Mouse (Mus musculus) kidney, postnatal 0 days (tissue): ENCODE results near the gene Git2. TPM values are rescaled to one million over a fixed set of nuclear protein-coding genes. Genes with fewer than 3 reads are reported as not detected.

Experiments
- ATAC-seq: fragments of 200-750 bp; cut with Nextera tagmentation; replicated peaks from 2 replicates; pipeline ENCODE4 v1.8.0; 2017; ENCODE audit warnings: low read depth, moderate number of reproducible peaks, moderate TSS enrichment, moderate library complexity; ENCODE audit not compliant: low FRiP score
- DNase-seq: peaks from one replicate; pipeline ENCODE4 v3.0.0-alpha.2; 2016; ENCODE audit warnings: low spot score
- H3K27ac ChIP-seq: fragments of 300-500 bp; sonication (generic); 2 replicates; pipeline ENCODE4 v1.5.1; 2014; ENCODE audit warnings: mild to moderate bottlenecking
- H3K27me3 ChIP-seq: fragments of 300-500 bp; sonication (generic); 2 replicates; pipeline ENCODE4 v1.6.1; 2014; ENCODE audit warnings: low read length, mixed read lengths; ENCODE audit not compliant: insufficient read depth
- H3K36me3 ChIP-seq: fragments of 300-500 bp; sonication (generic); 2 replicates; pipeline ENCODE4 v1.6.1; 2014; ENCODE audit warnings: low read length, mixed read lengths; ENCODE audit not compliant: insufficient read depth
- H3K4me1 ChIP-seq: fragments of 300-500 bp; sonication (generic); replicated peaks from 2 replicates; pipeline ENCODE4 v1.6.1; 2014; ENCODE audit warnings: antibody characterized with exemption, low read length, mixed read lengths; ENCODE audit not compliant: insufficient read depth
- H3K4me2 ChIP-seq: fragments of 300-500 bp; sonication (generic); 2 replicates; pipeline ENCODE4 v1.6.1; 2014; ENCODE audit warnings: mild to moderate bottlenecking, low read length, moderate library complexity, mixed read lengths
- H3K4me3 ChIP-seq: fragments of 300-500 bp; sonication (generic); replicated peaks from 2 replicates; pipeline ENCODE4 v1.5.1; 2014; ENCODE audit warnings: low read depth, low read length
- H3K9ac ChIP-seq: fragments of 300-500 bp; sonication (generic); 2 replicates; pipeline ENCODE4 v1.6.1; 2014; ENCODE audit warnings: low read depth, low read length
- H3K9me3 ChIP-seq: fragments of 300-500 bp; sonication (generic); replicated peaks from 2 replicates; pipeline ENCODE4 v1.6.1; 2016; ENCODE audit warnings: low read length, inconsistent platforms, mixed read lengths
- CTCF ChIP-seq: IDR thresholded peaks from 2 replicates; pipeline ENCODE4 v1.5.1; 2016; ENCODE audit warnings: antibody characterized with exemption, low read depth, mild to moderate bottlenecking, moderate library complexity
- WGBS: fragments of 180-500 bp; shearing (Covaris S2); extraction: QIAGEN DNeasy Blood & Tissue Kit; methylation state at CpG from one replicate; pipeline ENCODE4 v1.1.7; 2014; 5-methylcytosine and 5-hydroxymethylcytosine counted together
- polyA plus RNA-seq: library from polyadenylated mRNA; unstranded; fragments of >200 nt; fragmentation: Nextera tagmentation; extraction: Ambion mirVana; gene quantifications from 2 replicates; pipeline ENCODE4 v1.2.1, GENCODE M21; 2015

Gene Git2
- polyA plus RNA-seq, 1 experiment from 2014 or later = 25.8 TPM

DNA sequence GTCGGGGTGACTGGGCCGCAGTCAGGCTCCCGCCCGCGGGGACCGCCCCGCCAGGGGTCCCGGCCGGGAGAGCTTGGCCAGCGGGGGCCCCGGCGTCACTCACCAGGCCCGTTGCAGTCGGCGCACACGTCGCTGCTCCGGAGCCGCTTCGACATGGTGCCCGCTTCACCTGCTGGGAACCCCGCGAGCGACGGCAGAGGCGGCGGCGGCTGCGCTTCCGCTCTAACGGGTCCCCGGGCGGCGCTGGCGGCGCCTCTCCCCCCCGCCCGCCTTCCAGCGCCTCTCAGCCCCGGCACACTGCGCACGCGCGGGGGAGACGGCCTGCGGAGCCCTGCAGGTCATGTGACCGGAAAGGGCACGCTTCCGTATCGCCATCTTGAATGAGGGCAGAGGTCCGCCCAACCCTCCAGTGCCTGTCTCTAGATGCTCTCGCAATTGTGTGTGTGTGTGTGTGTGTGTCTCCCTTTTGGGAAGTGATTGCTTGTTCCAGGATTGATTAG lies 2.1 kb downstream of the Git2 start:
- DNase-seq (peak; percentile 98), ATAC-seq (peak; percentile 76)
- 0 out of 2 replicates have a peak, but pooled peaks cover 4% of the 10 kb centered on the region for H3K4me1 ChIP-seq
- no peak for TF ChIP-seq CTCF
- H3K4me3 ChIP-seq = peak overlapping the region; percentile 99
- peak overlapping the region; percentile 94 for H3K9ac ChIP-seq
- peak overlapping the region; percentile 92 for H3K27ac ChIP-seq
- H3K4me2 ChIP-seq = peak overlapping the region; percentile 95
- no peaks in the 10 kb centered on the region for H3K36me3 ChIP-seq
- 0% methylated on average over 45 of the region's 52 CpGs for WGBS
- H3K9me3 ChIP-seq = no peaks in the 10 kb centered on the region
- no peaks in the 10 kb centered on the region for H3K27me3 ChIP-seq

DNA sequence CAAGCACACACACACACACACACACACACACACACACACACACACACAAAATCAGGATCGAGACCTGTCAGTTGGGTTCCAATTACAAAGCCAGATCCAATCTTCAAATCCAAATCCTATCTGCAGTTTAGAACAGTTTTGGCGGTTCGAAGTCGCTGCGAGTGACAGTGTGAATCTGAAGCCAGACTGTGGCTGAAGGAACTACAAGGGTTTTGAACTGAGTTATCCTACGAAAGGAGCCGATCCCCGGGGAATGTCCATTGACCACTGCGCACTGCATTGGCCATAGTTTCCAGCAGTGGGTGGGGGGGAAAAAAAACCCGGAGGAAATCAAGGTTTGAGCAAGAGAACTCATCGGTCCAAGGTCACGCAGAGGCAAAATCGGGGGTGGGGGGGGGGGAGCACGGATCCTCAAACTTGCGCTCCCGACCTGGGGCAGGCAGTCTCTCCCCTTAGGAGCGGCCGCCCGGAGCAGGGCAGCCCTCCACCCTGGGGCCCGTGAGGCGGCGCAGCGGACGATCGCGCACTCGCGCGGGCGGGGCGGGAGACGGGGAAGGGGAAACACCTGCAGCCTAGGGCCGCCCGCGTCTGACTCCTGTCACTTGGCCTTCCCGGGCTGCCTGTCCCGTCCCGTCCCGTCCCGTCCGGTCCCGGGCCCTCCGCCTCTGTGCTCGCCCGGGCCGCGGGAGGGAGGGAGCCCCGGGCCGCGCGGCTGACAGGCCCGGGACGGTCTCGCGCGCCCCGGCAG lies 2.7 kb downstream of the Git2 start:
- Histone ChIP-seq H3K9ac (peak overlapping the region; percentile 94), H3K27me3 (no peaks in the 10 kb centered on the region), H3K27ac (peak overlapping the region; percentile 92), H3K4me2 (peak overlapping the region; percentile 95), H3K4me1 (0 out of 2 replicates have a peak, but pooled peaks cover 4% of the 10 kb centered on the region), H3K9me3 (no peaks in the 10 kb centered on the region), H3K4me3 (peak overlapping the region; percentile 99), H3K36me3 (no peaks in the 10 kb centered on the region)
- ATAC-seq (peak; percentile 41), DNase-seq (peak; percentile 47)
- under 1% methylated on average over 55 of the region's 57 CpGs for WGBS
- no peak for TF ChIP-seq CTCF

DNA sequence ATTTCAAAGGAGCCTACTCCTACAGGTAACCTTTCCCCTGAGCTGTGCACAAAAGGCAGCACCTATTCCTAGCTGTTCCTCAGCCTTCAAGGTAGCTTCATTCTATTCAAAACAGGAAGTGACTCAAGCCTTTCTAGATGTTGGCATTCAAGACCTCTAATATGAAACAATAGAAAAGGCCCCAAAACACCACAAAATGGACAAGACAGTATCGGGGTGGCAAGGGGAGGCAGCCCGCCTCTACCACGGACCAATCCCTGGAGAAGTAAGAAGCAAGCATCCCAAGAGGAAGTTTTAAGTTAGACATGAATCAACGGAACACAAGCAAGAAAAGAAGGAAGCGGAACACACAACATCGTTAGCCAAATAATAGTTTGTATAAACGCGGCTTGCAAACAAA lies 3.5 kb downstream of the Git2 start:
- H3K36me3 ChIP-seq = no peaks in the 10 kb centered on the region
- no peak overlapping the region for H3K27ac ChIP-seq
- WGBS = 68% methylated on average over 8 of the region's 8 CpGs
- ATAC-seq (no peak), DNase-seq (no peak)
- H3K4me3 ChIP-seq = peak overlapping the region; percentile 99; the same call in 1 of the 2 replicates
- TF ChIP-seq CTCF = no peak
- H3K4me2 ChIP-seq = peak overlapping the region; percentile 95
- 0 out of 2 replicates have a peak, but pooled peaks cover 4% of the 10 kb centered on the region for H3K4me1 ChIP-seq
- H3K9me3 ChIP-seq = no peaks in the 10 kb centered on the region
- no peaks in the 10 kb centered on the region for H3K27me3 ChIP-seq
- H3K9ac ChIP-seq = no peak overlapping the region

DNA sequence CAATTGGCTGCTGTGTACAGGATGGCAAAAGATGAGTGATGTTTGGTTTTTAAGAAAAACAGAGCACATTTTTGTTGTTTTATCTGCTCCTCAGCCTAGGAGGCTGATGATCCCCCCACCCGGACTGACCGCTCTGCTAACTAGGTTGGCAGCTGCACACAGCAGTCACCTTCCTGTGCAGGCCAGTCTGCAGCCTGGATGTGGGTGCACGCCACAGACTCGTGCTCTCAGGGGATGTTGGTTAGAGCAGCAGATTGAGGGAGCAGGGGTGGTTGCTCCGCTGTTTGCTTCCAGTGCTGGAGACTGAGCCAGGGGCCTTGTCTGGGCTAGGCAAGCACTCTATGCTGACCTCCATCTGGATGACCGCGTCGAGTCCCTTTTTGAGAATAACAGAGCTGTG lies 5.5 kb downstream of the Git2 start:
- no peaks in the 10 kb centered on the region for H3K27me3 ChIP-seq
- H3K9me3 ChIP-seq = no peaks in the 10 kb centered on the region
- WGBS = 95% methylated on average over 8 of the region's 8 CpGs
- H3K27ac ChIP-seq = no peak overlapping the region
- H3K4me3 ChIP-seq = no peak overlapping the region
- TF ChIP-seq CTCF = no peak
- 0 out of 2 replicates have a peak, but pooled peaks cover 10% of the 10 kb centered on the region for H3K36me3 ChIP-seq
- DNase-seq (no peak), ATAC-seq (no peak)
- H3K4me1 ChIP-seq = 0 out of 2 replicates have a peak, but pooled peaks cover 4% of the 10 kb centered on the region
- no peak overlapping the region for H3K4me2 ChIP-seq
- H3K9ac ChIP-seq = no peak overlapping the region

DNA sequence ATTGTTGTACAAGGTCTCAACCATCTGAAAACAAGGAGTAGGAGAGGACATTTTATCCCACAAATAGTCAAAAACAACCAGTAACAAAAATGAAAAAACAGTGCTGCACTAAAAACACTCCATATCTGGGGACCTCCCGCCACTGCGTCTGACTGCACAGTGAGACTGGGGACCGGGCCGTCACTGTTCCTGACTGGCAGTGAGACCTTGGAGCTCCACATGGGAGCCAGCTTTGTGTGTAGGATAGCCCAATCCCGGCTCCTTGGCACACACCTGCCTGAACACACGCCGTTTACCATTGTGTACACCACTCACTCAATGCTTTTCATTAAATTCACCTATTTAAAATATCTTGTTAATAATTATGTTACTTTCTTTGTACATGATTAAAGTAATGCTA lies 8.1 kb downstream of the Git2 start:
- Histone ChIP-seq H3K27me3 (no peaks in the 10 kb centered on the region), H3K9ac (no peak overlapping the region), H3K27ac (no peak overlapping the region), H3K36me3 (peaks cover 28% of the 10 kb centered on the region), H3K9me3 (no peaks in the 10 kb centered on the region), H3K4me1 (0 out of 2 replicates have a peak, but pooled peaks cover 3% of the 10 kb centered on the region), H3K4me2 (no peak overlapping the region), H3K4me3 (no peak overlapping the region)
- no peak for TF ChIP-seq CTCF
- 88% methylated on average over 7 of the region's 7 CpGs for WGBS
- ATAC-seq (no peak), DNase-seq (no peak)

DNA sequence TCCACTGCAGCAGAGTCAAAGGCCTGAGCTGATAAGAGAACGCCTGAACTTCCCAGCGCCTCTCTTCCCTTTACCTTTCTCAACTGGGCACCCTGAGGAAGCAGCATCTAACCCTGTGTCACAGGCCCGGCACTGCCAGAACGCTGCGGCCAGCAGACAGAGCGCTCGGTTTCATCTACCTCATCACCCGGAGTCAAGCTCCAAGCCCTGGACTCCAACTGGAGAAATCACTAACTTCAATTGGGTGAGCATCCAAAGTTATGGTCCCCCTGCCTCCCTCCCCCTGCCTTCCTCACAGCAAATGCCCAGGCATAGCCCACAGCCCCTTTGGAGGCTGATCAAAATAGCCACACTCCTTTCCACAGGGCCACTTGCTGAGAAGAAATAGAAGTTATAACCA lies 8.6 kb downstream of the Git2 start:
- WGBS = 81% methylated on average over 8 of the region's 8 CpGs
- ATAC-seq (no peak), DNase-seq (no peak)
- Histone ChIP-seq H3K36me3 (peaks cover 31% of the 10 kb centered on the region), H3K27me3 (no peaks in the 10 kb centered on the region), H3K4me1 (no peaks in the 10 kb centered on the region), H3K27ac (no peak overlapping the region), H3K4me2 (no peak overlapping the region), H3K4me3 (no peak overlapping the region), H3K9ac (no peak overlapping the region), H3K9me3 (no peaks in the 10 kb centered on the region)
- TF ChIP-seq CTCF = no peak
